Mouse (Mus musculus) megakaryocyte-erythroid progenitor cell, adult 5-6 weeks (primary cell): ENCODE results near the gene Hormad2. TPM values are rescaled to one million over a fixed set of nuclear protein-coding genes. Genes with fewer than 3 reads are reported as not detected.

Experiments used
- ATAC-seq: replicated peaks from 2 replicates; pipeline ENCODE4 v1.8.0; 2016; ENCODE audit warnings: mild to moderate bottlenecking, inconsistent platforms; ENCODE audit not compliant: severe bottlenecking, poor library complexity, low FRiP score, low TSS enrichment
- total RNA-seq, 2 experiments: library from RNA; stranded (forward) in 1 of 2; stranded (reverse) in 1 of 2; fragments of 200-1000, 215-1000 nt in 1 of 2; fragments of >200 nt in 1 of 2; fragmentation: Nextera tagmentation in 1 of 2; gene quantifications; 2 replicates each; pipeline ENCODE4 v1.2.3; 2014 to 2017

Hormad2 gene
- total RNA-seq, 2 experiments from 2014 or later, result 0.66 TPM; not detected in 1

GRCm38 (mm10) chr11:4366389-4366788, 74.5 kb downstream of the Hormad2 start:
- ATAC-seq, result no peak

GRCm38 (mm10) chr11:4355430-4355829, 85.5 kb downstream of the Hormad2 start:
- ATAC-seq, result no peak

- ATAC-seq, result no peak
Observed at GRCm38 (mm10) chr11:4352637-4353036, 88.3 kb downstream of the Hormad2 start.

GRCm38 (mm10) chr11:4343926-4344325, 97.0 kb downstream of the Hormad2 start:
- ATAC-seq, result no peak

- ATAC-seq, result no peak
Observed at GRCm38 (mm10) chr11:4342027-4342426, 98.9 kb downstream of the Hormad2 start.

GRCm38 (mm10) chr11:4340109-4340779, 100.7 kb downstream of the Hormad2 start:
- no peak for ATAC-seq

GRCm38 (mm10) chr11:4339275-4339674, 101.6 kb downstream of the Hormad2 start:
- ATAC-seq, result no peak

GRCm38 (mm10) chr11:4336693-4337283, 104.1 kb downstream of the Hormad2 start:
- ATAC-seq, result peak; percentile 39; the same call in 1 of the 2 replicates

- peak; percentile 74; the same call in 1 of the 2 replicates for ATAC-seq
Observed at GRCm38 (mm10) chr11:4335810-4336692, 104.9 kb downstream of the Hormad2 start.

- ATAC-seq, result no peak
Observed at GRCm38 (mm10) chr11:4332961-4333360, 107.9 kb downstream of the Hormad2 start.

GRCm38 (mm10) chr11:4328188-4328587, 112.7 kb downstream of the Hormad2 start:
- no peak for ATAC-seq

- no peak for ATAC-seq
Observed at GRCm38 (mm10) chr11:4323481-4323880, 117.4 kb downstream of the Hormad2 start.

- no peak for ATAC-seq
Observed at GRCm38 (mm10) chr11:4322943-4323342, 118.0 kb downstream of the Hormad2 start.

- no peak for ATAC-seq
Observed at GRCm38 (mm10) chr11:4320876-4321275, 120.0 kb downstream of the Hormad2 start.

GRCm38 (mm10) chr11:4319212-4319955, 121.5 kb downstream of the Hormad2 start:
- ATAC-seq, result no peak

GRCm38 (mm10) chr11:4318011-4318410, 122.9 kb downstream of the Hormad2 start:
- ATAC-seq, result no peak

GRCm38 (mm10) chr11:4317287-4317686, 123.6 kb downstream of the Hormad2 start:
- ATAC-seq, result no peak

- ATAC-seq, result no peak
Observed at GRCm38 (mm10) chr11:4312180-4312579, 128.7 kb downstream of the Hormad2 start.

- no peak for ATAC-seq
Observed at GRCm38 (mm10) chr11:4310324-4310723, 130.6 kb downstream of the Hormad2 start.

GRCm38 (mm10) chr11:4309613-4310012, 131.3 kb downstream of the Hormad2 start:
- no peak for ATAC-seq
